Mouse (Mus musculus): ENCODE data around the gene Ptn.
A peak's percentile ranks its signal among the peaks of the same experiment; 100 is the strongest.

Gene Ptn

DNA sequence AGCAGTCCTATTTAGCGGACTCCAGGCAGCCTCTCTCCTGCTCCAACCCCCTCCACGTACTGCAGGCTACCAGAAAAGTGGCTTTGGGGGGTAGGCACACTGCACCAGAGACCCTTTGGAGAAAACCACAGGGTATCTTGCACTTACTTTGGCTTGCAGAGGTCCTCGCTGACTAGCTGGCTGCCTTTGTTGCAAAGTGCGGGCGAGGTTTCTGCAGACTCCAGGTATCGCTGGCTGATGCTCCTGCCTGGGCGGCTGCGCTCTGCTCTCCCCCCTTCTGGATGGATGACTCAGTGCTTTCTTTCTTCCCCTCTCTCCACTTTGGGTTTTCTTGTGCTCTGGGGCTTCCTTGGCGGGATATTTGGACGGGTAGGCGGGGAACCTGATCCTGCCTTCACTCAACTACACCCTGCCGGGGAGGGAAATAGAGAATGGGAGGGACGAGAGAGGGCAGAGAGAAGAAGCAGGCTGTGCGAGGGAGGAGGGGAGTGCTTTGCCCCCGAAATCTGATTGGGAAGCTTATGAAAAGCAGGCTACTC is at the start of gene Ptn:
Ptn (minus strand) TSS at position 474 of the 539 bp plus-strand sequence.
- DNase-seq: peak; percentile 40

GRCm38 (mm10) chr6:36858258-36859041 is 48.4 kb upstream of the Ptn start:
- DNase-seq: peak; percentile 8

GRCm38 (mm10) chr6:36857627-36858257 is 47.7 kb upstream of the Ptn start:
- peak; percentile 11 for DNase-seq

- peak; percentile 73 for DNase-seq
Measured at GRCm38 (mm10) chr6:36850422-36851129, 40.6 kb upstream of the Ptn start.

DNA sequence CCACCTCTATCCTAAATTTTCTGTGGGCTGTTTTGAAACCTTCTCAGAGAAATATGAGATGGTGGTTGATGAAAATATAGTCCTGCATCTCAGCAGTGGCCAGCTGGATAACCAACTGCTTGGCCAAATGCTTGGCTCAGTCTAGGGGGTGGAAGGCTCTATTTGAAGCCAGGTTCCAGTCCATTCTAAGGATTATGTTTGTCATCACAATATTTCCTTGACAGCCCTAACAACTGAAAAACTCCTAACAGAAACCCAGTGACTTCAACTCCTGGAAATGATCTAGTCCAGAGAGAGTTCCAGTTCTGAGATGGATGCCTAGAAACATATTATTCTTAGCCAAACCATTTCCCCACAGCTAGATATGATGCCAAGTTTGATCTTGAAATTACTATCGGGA is 35.3 kb upstream of the Ptn start:
- no peak for DNase-seq

GRCm38 (mm10) chr6:36844258-36844657 is 34.2 kb upstream of the Ptn start:
- no peak for DNase-seq

DNA sequence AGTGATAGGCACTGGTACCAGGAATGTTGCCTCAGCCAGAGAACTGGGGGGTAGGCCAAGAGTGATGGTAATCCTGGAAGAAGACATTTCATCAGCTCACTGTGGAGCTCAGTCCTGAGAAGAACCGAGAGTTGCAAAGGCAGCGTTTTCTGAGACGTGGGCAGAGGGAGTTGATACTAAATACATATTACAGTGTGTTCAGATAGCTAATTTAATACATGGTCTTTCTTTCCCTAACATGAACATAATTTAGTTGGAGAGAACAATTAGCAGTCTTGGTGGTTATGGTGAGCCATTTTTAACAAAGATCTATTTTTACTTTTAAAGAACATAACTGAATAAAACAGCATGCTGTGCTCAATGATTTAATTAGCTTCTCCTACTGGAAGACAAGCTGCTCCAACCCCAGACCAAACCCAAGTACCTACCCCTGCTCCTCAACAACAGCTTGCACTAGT is 33.0 kb upstream of the Ptn start:
- DNase-seq: no peak

GRCm38 (mm10) chr6:36842101-36842922 is 32.3 kb upstream of the Ptn start:
- no peak for DNase-seq

DNA sequence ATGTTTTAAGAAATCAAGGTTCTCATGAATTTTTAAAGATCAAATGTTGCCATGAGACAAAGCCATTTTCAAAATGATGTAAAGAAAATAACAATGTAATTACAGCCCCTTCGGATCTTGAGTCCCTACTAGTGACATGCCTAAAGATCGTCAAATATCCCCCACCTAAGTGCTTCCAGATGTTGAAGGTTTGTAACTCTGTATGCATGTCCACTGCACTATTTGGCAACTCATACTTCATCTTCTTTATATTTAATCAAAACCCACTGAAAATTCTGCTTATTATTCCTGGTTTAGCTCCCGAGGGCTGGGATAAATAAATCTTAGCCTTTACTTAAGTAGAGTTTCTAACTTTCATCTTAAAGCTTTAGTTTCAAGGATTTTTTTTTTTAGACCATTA is 31.7 kb upstream of the Ptn start:
- DNase-seq: no peak

DNA sequence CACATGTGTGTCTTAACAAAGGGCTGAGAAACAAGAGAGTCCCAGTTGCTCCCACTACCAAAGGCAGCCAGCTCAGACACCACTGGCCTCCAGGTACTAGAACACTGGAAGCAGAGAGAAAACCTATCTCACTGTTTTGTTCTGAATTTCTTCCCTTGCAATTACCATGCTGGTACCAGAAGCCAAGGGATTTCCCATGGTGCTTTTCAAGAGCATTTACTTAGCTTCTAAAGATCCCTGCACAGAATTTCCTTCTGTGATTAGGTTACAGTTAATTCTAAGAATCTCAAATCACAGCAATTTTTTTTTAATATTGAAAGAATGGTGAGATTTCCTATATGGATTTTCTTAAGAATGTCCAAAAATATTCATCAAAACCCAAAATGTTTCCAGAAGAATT is 31.2 kb upstream of the Ptn start:
- no peak for DNase-seq

DNA sequence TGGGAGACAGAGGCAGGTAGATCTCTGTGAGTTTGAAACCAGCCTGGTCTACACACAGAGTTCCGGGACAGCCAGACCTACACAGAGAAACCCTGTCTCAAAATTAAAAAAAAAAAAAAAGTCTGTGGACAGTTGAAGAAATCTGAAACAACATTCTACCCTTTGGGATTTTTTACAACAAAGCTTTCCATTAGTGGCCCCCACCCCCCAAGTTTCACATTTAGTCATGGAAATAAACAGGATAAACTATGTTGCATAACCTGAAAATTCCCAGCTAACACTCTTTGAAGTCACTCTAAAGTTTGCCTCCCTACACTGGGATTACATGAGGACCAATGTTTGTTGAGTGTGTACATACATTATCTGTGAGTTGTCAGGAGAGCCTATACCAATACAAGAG is 28.7 kb upstream of the Ptn start:
- no peak for DNase-seq

DNA sequence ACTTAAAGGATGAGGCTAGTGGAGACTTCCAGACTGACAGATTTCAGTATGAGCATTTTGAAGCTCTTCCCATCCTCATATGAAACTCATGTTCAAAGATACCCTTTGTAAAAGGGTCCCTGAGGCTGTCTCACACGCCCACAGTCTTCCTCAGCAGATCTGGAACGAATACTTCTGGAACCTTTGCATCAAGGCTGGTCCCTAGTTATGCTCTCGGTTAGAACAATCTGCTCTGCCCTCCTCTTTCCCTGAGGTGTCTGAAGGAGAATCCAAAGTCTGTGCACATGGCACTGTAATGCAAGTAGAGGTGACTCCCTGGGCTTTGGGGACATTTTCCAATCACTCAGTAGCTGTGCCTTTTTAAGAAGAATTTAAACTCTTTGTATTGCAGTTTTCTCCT is 25.3 kb upstream of the Ptn start:
- no peak for DNase-seq

- no peak for DNase-seq
Measured at GRCm38 (mm10) chr6:36834695-36835265, 24.8 kb upstream of the Ptn start.

DNA sequence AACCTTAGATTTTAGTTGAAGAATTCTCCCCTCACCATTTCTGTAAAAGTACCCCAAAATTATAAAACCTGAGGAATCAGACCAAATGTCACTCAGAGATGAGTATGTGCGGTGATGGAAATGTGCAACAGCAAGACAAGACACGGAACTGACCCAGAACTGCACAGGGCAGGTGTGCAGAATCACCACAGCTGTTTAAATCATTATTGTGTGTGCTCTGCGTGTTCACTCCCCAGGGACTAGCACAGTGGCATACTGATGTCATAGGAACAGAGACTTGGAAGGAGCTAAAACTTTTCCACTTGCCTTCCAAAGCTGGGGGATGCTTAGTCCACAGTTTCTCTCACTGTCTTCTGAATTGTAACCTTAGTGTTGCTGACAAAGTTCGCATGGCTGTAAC is 22.7 kb upstream of the Ptn start:
- DNase-seq: no peak

- no peak for DNase-seq
Measured at GRCm38 (mm10) chr6:36832207-36832606, 22.2 kb upstream of the Ptn start.

GRCm38 (mm10) chr6:36830371-36830925 is 20.4 kb upstream of the Ptn start:
- no peak for DNase-seq

DNA sequence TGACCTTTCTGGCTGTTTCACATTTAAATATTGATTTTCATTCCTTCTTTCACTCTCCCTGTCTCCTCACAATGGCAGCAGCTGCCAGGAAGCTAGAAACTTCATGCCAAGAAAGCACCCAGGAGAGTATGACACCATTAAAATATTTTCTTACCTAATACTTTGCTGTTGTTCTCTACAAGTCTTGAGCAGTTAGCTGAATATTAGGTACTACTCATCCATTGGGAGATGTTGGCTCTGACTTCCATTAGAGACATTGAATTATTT is 9.7 kb upstream of the Ptn start:
- DNase-seq: no peak

DNA sequence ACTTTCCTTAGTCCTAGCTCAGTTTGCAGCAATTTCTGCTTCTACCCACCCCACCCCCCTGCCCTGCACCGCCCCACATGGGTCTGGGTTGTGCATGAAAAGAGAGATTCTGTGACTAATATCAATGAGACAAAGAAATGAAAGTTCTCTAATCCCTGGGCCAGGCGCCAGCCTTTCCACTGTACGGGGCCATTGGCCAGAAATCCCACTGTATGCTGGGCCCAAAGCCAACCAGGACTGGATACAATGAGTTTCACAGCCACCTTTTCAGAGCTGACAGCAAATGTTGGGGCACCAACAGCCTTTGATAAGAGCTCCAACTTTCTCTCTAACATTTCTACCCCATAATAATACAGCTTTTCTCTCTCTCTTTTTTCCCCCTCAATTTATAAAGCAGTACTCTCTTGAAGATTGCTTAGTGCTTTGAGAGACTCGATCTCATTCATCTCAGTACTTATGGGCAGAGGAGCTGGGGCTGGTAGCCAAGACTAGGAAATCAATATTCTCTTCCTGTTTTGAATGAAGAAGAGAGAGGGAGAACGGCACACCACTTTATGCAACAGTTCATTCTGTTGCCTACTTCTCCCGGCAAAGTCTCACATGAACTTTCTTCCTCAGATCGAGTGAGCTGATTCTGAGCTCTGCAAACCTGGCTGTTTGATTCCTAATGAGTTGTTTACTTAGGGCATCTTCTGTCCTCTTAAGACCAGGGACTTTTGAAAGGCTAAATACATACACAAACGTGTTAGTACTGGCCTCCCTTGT is 9.2 kb upstream of the Ptn start:
- peak; percentile 87 for DNase-seq

- no peak for DNase-seq
Measured at GRCm38 (mm10) chr6:36818281-36819018, 8.4 kb upstream of the Ptn start.

DNA sequence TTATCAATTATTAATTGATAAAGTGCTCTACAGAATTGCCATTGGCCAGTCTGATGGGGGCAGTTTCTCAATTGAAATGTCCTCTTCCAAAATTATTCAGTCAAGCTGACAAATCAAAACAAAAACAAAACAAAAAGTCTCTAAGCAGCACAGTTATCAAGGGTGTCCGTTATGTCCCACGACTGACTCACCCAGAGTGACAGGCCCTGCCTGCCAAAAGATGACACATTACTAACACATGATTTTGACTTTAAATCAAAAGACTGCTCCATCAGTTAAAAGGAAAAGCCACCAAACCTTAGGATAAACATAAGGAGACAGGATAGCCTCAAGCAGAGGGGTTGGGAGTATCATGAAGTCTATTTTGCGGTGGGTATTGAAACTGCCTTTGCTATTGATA is 6.6 kb upstream of the Ptn start:
- no peak for DNase-seq

DNA sequence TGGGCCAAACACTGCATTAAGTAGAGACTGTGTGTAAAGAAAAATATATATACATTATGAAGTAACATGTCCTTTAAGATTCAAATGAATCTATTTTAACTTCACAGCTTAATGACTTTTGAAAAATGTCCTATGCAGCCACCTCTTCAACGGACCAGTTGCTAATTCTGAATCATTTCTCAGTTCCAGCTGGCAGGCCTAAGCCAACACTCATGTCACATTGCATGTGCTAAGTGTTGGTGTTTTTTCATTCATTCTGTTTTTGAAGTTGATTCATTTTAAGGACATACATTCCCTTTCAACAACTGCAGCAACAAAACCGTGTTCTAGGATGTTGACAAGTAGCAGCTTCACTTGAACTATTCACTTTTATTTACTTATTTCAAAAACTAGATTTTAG is 6.0 kb upstream of the Ptn start:
- DNase-seq: no peak
